Mouse (Mus musculus) hindbrain, embryonic 14.5 days (tissue): ENCODE measurements at regions not wholly inside any gene's neighbourhood (a gene's known extent, or its start where the extent isn't known, plus 50 kb on each side); places are given as distances from the start of the nearest gene placed in this dataset.
A peak's percentile ranks its signal among the peaks of the same experiment; 100 is the strongest.

ENCODE experiments used
- ATAC-seq: fragments of 200-750 bp; cut with Nextera tagmentation; 2 replicates; pipeline ENCODE4 v1.8.0; 2017; ENCODE audit warnings: moderate number of reproducible peaks, mild to moderate bottlenecking, moderate TSS enrichment, moderate library complexity; ENCODE audit not compliant: low FRiP score
- DNase-seq: peaks from one replicate; pipeline ENCODE4 v3.0.0-alpha.2; 2015; ENCODE audit warnings: low spot score
- H3K27ac ChIP-seq: fragments of 300-500 bp; sonication (generic); 2 replicates; pipeline ENCODE4 v1.5.1; 2014; ENCODE audit warnings: mild to moderate bottlenecking, moderate library complexity
- H3K27me3 ChIP-seq: fragments of 300-500 bp; sonication (generic); 2 replicates; pipeline ENCODE4 v1.6.1; 2014; ENCODE audit warnings: mild to moderate bottlenecking, low read length, mixed read lengths; ENCODE audit not compliant: control insufficient read depth, insufficient read depth
- H3K36me3 ChIP-seq: fragments of 300-500 bp; sonication (generic); replicated peaks from 2 replicates; pipeline ENCODE4 v1.6.1; 2014; ENCODE audit not compliant: control insufficient read depth, insufficient read depth
- H3K4me1 ChIP-seq: fragments of 300-500 bp; sonication (generic); replicated peaks from 2 replicates; pipeline ENCODE4 v1.6.1; 2014; ENCODE audit warnings: antibody characterized with exemption, low read length, mixed read lengths; ENCODE audit not compliant: control insufficient read depth, insufficient read depth
- H3K4me2 ChIP-seq: fragments of 300-500 bp; sonication (generic); replicated peaks from 2 replicates; pipeline ENCODE4 v1.6.1; 2014; ENCODE audit warnings: mild to moderate bottlenecking, moderate library complexity
- H3K4me3 ChIP-seq: fragments of 300-500 bp; sonication (generic); replicated peaks from 2 replicates; pipeline ENCODE4 v1.5.1; 2014; ENCODE audit warnings: mild to moderate bottlenecking, low read length
- H3K9ac ChIP-seq: fragments of 300-500 bp; sonication (generic); 2 replicates; pipeline ENCODE4 v1.6.1; 2014
- H3K9me3 ChIP-seq: fragments of 300-500 bp; sonication (generic); 2 replicates; pipeline ENCODE4 v1.6.1; 2016; ENCODE audit warnings: low read length; ENCODE audit not compliant: control insufficient read depth
- WGBS: fragments of 180-500 bp; shearing (Covaris S2); extraction: QIAGEN DNeasy Blood & Tissue Kit; methylation state at CpG from one replicate; pipeline ENCODE4 v1.1.7; 2014; 5-methylcytosine and 5-hydroxymethylcytosine counted together

- WGBS: 87% methylated on average over 2 of the region's 2 CpGs
- Histone ChIP-seq H3K4me1 (peaks cover 8% of the 10 kb centered on the region), H3K27me3 (no peaks in the 10 kb centered on the region), H3K27ac (no peak overlapping the region), H3K9me3 (no peaks in the 10 kb centered on the region), H3K36me3 (no peaks in the 10 kb centered on the region), H3K9ac (no peak overlapping the region), H3K4me2 (no peak overlapping the region), H3K4me3 (no peak overlapping the region)
- DNase-seq: no peak
- no peak for ATAC-seq
Observed at GRCm38 (mm10) chr11:24342732-24343131, 264.9 kb downstream of the Bcl11a start.

DNA sequence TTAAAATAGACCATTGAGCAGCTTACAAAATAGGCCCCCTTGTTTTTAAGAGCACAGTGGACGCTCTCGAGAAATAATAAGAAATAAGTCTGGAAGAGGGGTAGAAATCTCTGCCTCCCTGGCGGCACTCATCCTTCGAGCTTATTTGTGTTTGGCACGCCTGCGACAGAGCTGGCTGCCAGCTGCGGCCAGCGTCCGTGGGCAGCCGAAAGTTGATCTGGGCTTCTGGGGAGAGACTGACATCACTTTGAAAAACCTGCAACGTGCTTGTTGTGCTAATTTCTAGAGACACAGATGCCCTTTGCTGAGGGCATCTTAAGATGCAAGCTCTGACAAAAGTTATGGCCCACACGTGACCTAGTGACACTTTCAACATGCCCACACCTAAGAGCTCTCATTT, 269.4 kb downstream of the Bcl11a start:
- no peak for ATAC-seq
- Histone ChIP-seq H3K4me2 (no peak overlapping the region), H3K27ac (no peak overlapping the region), H3K4me1 (peaks cover 8% of the 10 kb centered on the region), H3K9ac (no peak overlapping the region), H3K4me3 (no peak overlapping the region), H3K9me3 (no peaks in the 10 kb centered on the region), H3K27me3 (no peaks in the 10 kb centered on the region), H3K36me3 (no peaks in the 10 kb centered on the region)
- DNase-seq: no peak
- WGBS: 28% methylated on average over 12 of the region's 12 CpGs

DNA sequence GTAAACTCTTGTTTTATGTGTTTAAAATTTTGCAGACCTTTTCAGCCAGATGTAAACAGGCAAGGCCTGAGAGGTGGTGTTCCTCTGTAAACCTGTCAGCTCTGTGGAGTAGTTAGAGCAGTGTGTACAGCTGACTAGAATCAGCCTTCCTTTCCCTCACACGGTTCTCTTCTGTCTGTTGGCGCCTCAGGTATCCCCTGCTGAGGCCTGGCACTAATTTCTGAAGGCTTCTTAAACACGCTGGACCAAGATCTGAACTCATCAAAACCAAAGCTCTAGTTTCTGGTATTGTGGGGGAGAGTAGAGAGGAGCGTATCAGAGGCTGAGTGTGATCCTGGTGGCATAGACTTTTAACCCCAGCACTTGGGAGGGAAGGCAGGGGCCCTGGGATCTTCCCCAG, 270.9 kb downstream of the Bcl11a start:
- Histone ChIP-seq H3K27ac (no peak overlapping the region), H3K4me3 (no peak overlapping the region), H3K27me3 (no peaks in the 10 kb centered on the region), H3K4me1 (peaks cover 8% of the 10 kb centered on the region), H3K4me2 (no peak overlapping the region), H3K9ac (no peak overlapping the region), H3K36me3 (no peaks in the 10 kb centered on the region), H3K9me3 (no peaks in the 10 kb centered on the region)
- 71% methylated on average over 4 of the region's 4 CpGs for WGBS
- DNase-seq (no peak), ATAC-seq (no peak)

DNA sequence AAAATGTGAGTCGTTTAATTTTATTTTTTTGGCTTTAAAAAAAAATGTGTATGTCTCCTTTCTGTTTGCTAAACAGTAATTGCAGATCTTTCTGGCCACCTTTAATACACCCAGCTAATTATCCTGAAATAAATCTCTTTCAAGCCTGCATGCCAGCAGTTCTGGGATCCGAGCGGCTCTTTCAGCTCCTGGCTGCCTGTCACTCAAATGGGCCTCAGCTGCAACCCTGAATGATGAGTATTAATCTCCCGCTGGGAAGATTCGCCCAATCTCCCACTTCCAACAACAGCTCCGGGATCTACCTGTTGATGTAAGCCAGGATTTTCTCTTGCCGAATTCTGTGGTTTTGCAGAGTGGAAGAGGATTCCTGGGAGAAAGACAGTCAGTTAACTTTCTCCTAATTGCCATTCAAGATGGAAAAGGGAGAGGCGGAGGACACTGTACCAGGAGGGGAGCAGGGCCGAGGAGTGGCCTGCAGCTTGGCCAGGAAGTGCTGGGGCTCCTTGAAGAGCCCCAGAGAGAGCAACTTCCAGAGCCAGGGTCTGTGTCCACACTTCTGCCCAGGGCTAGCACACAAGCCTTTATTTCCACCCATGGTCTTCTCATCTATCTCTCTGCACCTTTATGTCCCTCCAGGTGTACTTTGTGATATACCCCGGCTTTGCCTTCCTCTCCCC, 272.2 kb downstream of the Bcl11a start:
- peak; percentile 69; the same call in 1 of the 2 replicates for ATAC-seq

DNA sequence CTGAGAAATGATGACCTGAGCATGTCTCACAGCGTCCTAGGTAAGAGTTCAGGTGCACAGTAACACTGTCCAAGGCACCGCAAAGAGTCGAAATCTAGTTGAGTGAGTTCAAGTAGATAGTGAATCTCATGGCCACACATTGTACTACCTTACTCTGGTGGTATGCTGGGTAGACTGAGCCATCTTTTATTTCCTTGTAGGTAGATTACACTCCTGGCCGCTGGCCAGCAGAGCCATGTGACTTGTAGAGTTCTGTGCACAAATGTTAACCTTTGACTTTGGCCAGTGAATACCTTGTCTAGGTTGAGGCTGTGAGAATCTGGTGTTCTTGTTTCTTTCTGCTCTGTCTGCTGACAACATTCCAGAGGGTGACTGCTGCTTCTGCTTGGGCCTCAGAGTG, 273.0 kb downstream of the Bcl11a start:
- Histone ChIP-seq H3K4me1 (peaks cover 8% of the 10 kb centered on the region), H3K27ac (no peak overlapping the region), H3K4me3 (no peak overlapping the region), H3K9ac (no peak overlapping the region), H3K4me2 (no peak overlapping the region), H3K9me3 (no peaks in the 10 kb centered on the region), H3K27me3 (no peaks in the 10 kb centered on the region), H3K36me3 (no peaks in the 10 kb centered on the region)
- ATAC-seq: no peak
- no peak for DNase-seq
- WGBS: 92% methylated on average over 4 of the region's 4 CpGs

More for the DNA sequence above, 272.2 kb downstream of the Bcl11a start:
- no peak for DNase-seq
- Histone ChIP-seq H3K36me3 (no peaks in the 10 kb centered on the region), H3K9ac (no peak overlapping the region), H3K4me1 (peaks cover 8% of the 10 kb centered on the region), H3K27ac (no peak overlapping the region), H3K4me3 (no peak overlapping the region), H3K27me3 (no peaks in the 10 kb centered on the region), H3K9me3 (no peaks in the 10 kb centered on the region), H3K4me2 (no peak overlapping the region)
- WGBS: 18% methylated on average over 10 of the region's 10 CpGs

DNA sequence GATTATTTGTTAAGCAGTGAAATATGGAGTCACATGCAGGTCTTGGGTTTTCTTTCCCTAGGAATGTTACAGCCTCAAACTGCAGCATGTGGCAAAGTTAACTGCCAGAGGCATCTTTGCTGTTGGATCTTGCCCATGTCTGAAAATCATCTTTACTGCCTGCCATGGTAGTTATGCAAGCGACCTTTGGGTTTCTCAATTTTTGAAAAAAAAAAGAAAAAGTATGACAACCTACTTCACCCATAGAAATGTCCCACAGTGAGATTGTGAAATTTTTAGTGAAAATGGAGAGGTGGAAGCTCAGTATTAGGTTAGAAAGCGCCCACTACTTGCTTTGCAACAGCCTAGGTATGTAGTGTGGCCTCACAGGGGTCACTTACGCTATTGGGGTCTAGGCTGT, 274.2 kb downstream of the Bcl11a start:
- Histone ChIP-seq H3K36me3 (no peaks in the 10 kb centered on the region), H3K9me3 (no peaks in the 10 kb centered on the region), H3K9ac (no peak overlapping the region), H3K27me3 (no peaks in the 10 kb centered on the region), H3K4me2 (no peak overlapping the region), H3K4me1 (peaks cover 5% of the 10 kb centered on the region), H3K4me3 (no peak overlapping the region), H3K27ac (no peak overlapping the region)
- DNase-seq (no peak), ATAC-seq (no peak)
- WGBS: 92% methylated on average over 3 of the region's 3 CpGs

- Histone ChIP-seq H3K4me2 (no peak overlapping the region), H3K27ac (no peak overlapping the region), H3K9ac (no peak overlapping the region), H3K4me3 (no peak overlapping the region), H3K36me3 (no peaks in the 10 kb centered on the region), H3K4me1 (no peaks in the 10 kb centered on the region), H3K27me3 (no peaks in the 10 kb centered on the region), H3K9me3 (no peaks in the 10 kb centered on the region)
- DNase-seq (no peak), ATAC-seq (no peak)
- 86% methylated on average over 1 of the region's 1 CpGs for WGBS
Observed at GRCm38 (mm10) chr11:24353056-24353455, 275.2 kb downstream of the Bcl11a start.

DNA sequence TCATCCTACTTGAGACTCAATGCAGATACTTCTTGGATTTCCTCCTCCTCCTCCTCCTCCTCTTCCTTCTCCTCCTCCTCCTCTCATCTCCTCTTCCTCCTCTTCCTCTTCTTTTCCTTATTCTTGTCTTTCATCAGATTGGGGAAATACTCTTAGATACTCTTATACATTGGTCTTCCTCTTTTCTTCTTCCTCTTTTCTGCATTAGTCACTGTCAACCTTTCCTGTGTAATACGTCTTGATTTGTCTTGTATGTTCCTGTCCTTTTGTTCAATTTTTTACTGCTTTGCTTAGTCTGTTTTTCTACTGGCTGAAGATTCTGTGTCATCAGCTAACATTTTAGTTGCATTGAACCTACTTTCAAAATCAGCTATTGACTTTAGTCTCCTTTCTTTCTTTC, 279.5 kb downstream of the Bcl11a start:
- DNase-seq (no peak), ATAC-seq (no peak)
- H3K9me3 ChIP-seq: no peaks in the 10 kb centered on the region
- no peak overlapping the region for H3K4me3 ChIP-seq
- no peaks in the 10 kb centered on the region for H3K36me3 ChIP-seq
- no peak overlapping the region for H3K9ac ChIP-seq
- H3K27me3 ChIP-seq: no peaks in the 10 kb centered on the region
- H3K27ac ChIP-seq: no peak overlapping the region
- no peak overlapping the region for H3K4me2 ChIP-seq
- 67% methylated on average over 1 of the region's 1 CpGs for WGBS
- H3K4me1 ChIP-seq: 0 out of 2 replicates have a peak, but pooled peaks cover 3% of the 10 kb centered on the region

DNA sequence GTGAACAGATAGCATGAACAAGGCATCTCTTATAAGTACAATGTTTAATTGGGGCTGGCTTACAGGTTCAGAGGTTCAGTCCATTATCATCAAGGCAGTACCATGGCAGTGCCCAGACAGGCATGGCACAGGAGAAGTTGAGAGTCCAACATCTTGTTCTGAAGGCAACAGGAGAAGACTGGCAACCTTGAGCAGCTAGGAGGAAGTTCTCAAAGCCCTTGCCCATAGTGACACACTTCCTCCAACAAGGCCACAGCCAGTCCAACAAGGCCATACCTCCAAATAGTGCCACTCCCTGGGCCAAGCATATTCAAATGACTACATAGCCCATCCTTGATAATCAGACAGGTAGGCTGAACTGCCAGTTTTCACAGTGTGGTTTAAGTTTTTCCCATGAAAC, 281.2 kb downstream of the Bcl11a start:
- no peaks in the 10 kb centered on the region for H3K27me3 ChIP-seq
- DNase-seq (no peak), ATAC-seq (no peak)
- H3K9ac ChIP-seq: no peak overlapping the region
- no peak overlapping the region for H3K27ac ChIP-seq
- no peak overlapping the region for H3K4me3 ChIP-seq
- no peaks in the 10 kb centered on the region for H3K36me3 ChIP-seq
- peaks cover 10% of the 10 kb centered on the region; the same call in 1 of the 2 replicates for H3K4me1 ChIP-seq
- H3K9me3 ChIP-seq: no peaks in the 10 kb centered on the region
- no peak overlapping the region for H3K4me2 ChIP-seq
